Mouse (Mus musculus): ENCODE data around the gene Kcnk6. TPM values are rescaled to one million over a fixed set of nuclear protein-coding genes. Genes with fewer than 3 reads are reported as not detected.
"Not testable (repeated sequence)": the region's sequence is repeated elsewhere in the genome, so short reads cannot be mapped to it uniquely, and the experiment has no call there.

Kcnk6 gene
- polyA plus RNA-seq, 1 experiment: 34.3 TPM

DNA sequence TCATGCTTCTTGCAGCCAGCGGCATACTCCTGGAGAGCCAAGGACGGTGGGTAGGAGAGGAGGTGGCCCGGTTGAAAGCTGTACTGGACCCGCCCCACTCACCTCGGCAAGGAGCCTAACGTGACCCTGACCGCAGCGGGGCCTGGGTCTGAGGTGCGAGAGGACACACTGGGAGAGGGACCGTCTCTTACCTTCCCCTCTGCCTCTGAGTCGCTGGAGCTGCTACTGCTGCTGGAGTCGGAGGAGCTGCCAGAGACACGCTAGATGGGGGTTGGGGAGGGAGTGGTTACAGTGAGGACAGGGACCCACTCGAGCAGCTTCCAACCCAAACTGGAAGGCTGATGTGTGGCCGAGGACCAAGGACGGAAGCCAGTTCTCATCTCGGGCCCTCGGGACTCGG, 15.4 kb upstream of the Kcnk6 start:
- no peak for TF ChIP-seq CTCF (IDR thresholded peaks at IDR 0.05; ENCODE audit: extremely low read depth, insufficient read depth, insufficient read length, insufficient replicate concordance)
- no peak for TF ChIP-seq POLR2A (IDR thresholded peaks at IDR 0.05; ENCODE audit: low read depth, low read length)
- no peak for DNase-seq (ENCODE audit: low read depth in 1 of 2, low spot score in 2 of 2)
- H3K36me3 ChIP-seq (ENCODE audit: control insufficient read depth, insufficient read depth, low read length): peaks cover 2% of the 10 kb centered on the region; the same call in 1 of the 2 replicates
- H3K4me1 ChIP-seq (ENCODE audit: control insufficient read depth, insufficient read depth, insufficient read length): 0 out of 2 replicates have a peak, but pooled peaks cover 5% of the 10 kb centered on the region
- no peaks in the 10 kb centered on the region for H3K27me3 ChIP-seq (ENCODE audit: control insufficient read depth, insufficient read depth, low read length)
- H3K4me3 ChIP-seq (ENCODE audit: extremely low read depth, insufficient read depth, insufficient read length): peak overlapping the region; percentile 48
- no peak overlapping the region for H3K27ac ChIP-seq (ENCODE audit: insufficient read depth, low read length)
- WGBS: 49% methylated on average over 19 of the region's 19 CpGs

DNA sequence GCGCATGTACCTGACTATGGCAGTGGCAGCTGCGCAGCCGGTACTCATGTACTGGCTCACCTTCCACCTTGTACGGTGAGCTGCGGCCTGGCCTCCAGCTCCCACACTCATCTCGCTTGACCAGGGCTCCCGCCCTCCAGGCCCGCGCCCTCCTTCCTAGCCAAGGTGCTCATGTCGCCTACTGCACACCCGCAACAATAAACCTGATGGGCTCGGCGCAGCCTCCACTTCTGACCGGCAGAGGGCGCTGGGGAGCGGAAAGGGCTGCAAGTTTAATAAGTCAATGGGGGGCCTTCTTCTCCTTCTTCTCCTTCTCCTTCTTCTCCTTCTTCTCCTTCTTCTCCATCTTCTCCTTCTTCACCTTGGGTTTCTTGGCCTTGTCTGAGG, 15.0 kb upstream of the Kcnk6 start:
- TF ChIP-seq POLR2A (IDR thresholded peaks at IDR 0.05; ENCODE audit: low read depth, low read length) (no peak), CTCF (IDR thresholded peaks at IDR 0.05; ENCODE audit: extremely low read depth, insufficient read depth, insufficient read length, insufficient replicate concordance) (peak; percentile 94)
- Histone ChIP-seq H3K4me3 (ENCODE audit: extremely low read depth, insufficient read depth, insufficient read length) (peak overlapping the region; percentile 48), H3K27ac (ENCODE audit: insufficient read depth, low read length) (no peak overlapping the region), H3K27me3 (ENCODE audit: control insufficient read depth, insufficient read depth, low read length) (no peaks in the 10 kb centered on the region), H3K4me1 (ENCODE audit: control insufficient read depth, insufficient read depth, insufficient read length) (0 out of 2 replicates have a peak, but pooled peaks cover 5% of the 10 kb centered on the region), H3K36me3 (ENCODE audit: control insufficient read depth, insufficient read depth, low read length) (peaks cover 2% of the 10 kb centered on the region; the same call in 1 of the 2 replicates)
- 43% methylated on average over 16 of the region's 16 CpGs for WGBS
- peak; percentile 32 to 79 for DNase-seq (ENCODE audit: low read depth in 1 of 2, low spot score in 2 of 2)

DNA sequence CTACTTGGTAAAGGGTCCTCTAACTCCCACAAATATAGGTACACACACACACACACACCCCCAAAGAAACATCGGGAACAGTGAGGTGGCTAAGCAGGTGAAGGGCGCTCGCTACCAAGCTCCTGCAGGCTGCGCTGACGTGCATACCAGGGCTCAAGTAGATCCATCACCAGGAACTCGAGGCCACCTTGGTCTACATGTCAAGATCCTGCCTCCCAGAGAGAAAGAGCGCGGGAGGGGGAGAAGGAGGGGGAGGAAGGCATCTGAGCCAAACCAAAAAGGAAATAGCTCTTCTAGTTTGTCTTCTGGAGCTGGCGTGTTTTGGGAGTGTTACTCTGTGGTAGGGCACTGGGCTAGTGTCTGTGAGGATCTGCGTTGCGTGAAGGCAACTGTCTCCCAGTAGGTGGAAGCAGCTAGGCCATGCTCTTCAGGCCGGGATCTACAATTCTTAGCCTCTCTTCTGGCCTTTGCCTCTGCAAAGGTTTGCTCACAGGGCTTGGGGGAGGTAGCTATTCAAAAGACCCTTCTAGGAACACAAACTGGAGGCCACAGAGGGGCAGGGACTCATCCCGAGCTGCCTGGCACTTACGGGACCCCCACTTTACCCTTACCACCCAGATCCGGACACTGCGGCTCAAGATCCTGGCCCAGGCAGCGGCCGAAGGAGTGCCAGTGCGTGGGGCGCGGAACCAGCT, 14.5 kb upstream of the Kcnk6 start:
- 88% methylated on average over 21 of the region's 21 CpGs for WGBS
- H3K27me3 ChIP-seq (ENCODE audit: control insufficient read depth, insufficient read depth, low read length): no peaks in the 10 kb centered on the region

GRCm38 (mm10) chr7:29246015-29246414, 13.7 kb upstream of the Kcnk6 start:
- DNase-seq (ENCODE audit: low read depth in 1 of 2, low spot score in 2 of 2): no peak
- Histone ChIP-seq H3K4me1 (ENCODE audit: control insufficient read depth, insufficient read depth, insufficient read length) (0 out of 2 replicates have a peak, but pooled peaks cover 5% of the 10 kb centered on the region), H3K27me3 (ENCODE audit: control insufficient read depth, insufficient read depth, low read length) (no peaks in the 10 kb centered on the region), H3K27ac (ENCODE audit: insufficient read depth, low read length) (no peak overlapping the region), H3K4me3 (ENCODE audit: extremely low read depth, insufficient read depth, insufficient read length) (no peak overlapping the region), H3K36me3 (ENCODE audit: control insufficient read depth, insufficient read depth, low read length) (peaks cover 2% of the 10 kb centered on the region; the same call in 1 of the 2 replicates)
- TF ChIP-seq POLR2A (IDR thresholded peaks at IDR 0.05; ENCODE audit: low read depth, low read length) (no peak), CTCF (IDR thresholded peaks at IDR 0.05; ENCODE audit: extremely low read depth, insufficient read depth, insufficient read length, insufficient replicate concordance) (no peak)
- 88% methylated on average over 5 of the region's 5 CpGs for WGBS

More for the DNA sequence above, 14.5 kb upstream of the Kcnk6 start:
- no peak for DNase-seq (ENCODE audit: low read depth in 1 of 2, low spot score in 2 of 2)
- Histone ChIP-seq H3K27ac (ENCODE audit: insufficient read depth, low read length) (no peak overlapping the region; the same call in 1 of the 2 replicates), H3K4me1 (ENCODE audit: control insufficient read depth, insufficient read depth, insufficient read length) (0 out of 2 replicates have a peak, but pooled peaks cover 5% of the 10 kb centered on the region), H3K4me3 (ENCODE audit: extremely low read depth, insufficient read depth, insufficient read length) (no peak overlapping the region), H3K36me3 (ENCODE audit: control insufficient read depth, insufficient read depth, low read length) (peaks cover 2% of the 10 kb centered on the region; the same call in 1 of the 2 replicates)
- TF ChIP-seq POLR2A (IDR thresholded peaks at IDR 0.05; ENCODE audit: low read depth, low read length): no peak
- no peak for TF ChIP-seq CTCF (IDR thresholded peaks at IDR 0.05; ENCODE audit: extremely low read depth, insufficient read depth, insufficient read length, insufficient replicate concordance)

DNA sequence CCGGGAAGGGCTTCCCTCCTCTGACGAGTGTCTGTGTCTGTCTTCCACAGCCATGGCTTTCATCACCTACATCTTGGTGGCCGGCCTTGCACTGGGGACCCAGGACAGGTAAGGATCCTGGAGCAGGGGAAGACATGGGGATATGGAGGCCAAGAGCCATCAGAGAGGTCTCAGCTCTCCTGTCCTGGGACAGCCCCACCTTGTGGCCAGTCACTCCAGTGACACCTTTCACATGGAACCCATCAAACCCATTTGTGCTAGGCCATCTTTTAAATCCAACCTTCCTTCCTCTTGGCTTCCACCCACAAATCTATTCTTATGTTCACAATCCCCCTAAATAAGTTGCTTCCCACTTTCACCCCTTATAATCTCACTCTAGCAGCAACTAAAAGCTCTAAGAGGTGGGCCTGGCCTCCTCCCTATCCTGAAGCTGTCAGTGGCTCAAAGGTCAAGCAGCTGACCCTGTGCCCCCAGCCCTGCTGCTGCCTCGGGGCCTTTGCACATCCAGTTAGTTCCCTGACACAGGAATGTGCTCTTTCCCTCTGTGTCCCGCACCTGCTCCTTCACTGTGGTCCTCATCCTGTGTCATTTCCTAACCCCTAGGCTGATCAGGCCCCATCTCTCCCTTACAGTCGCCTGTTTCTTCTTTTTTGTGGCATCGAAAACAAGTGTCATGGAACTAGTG, 12.6 kb upstream of the Kcnk6 start:
- WGBS: 89% methylated on average over 7 of the region's 7 CpGs
- Histone ChIP-seq H3K27me3 (ENCODE audit: control insufficient read depth, insufficient read depth, low read length) (no peaks in the 10 kb centered on the region), H3K27ac (ENCODE audit: insufficient read depth, low read length) (no peak overlapping the region), H3K36me3 (ENCODE audit: control insufficient read depth, insufficient read depth, low read length) (peaks cover 2% of the 10 kb centered on the region; the same call in 1 of the 2 replicates), H3K4me1 (ENCODE audit: control insufficient read depth, insufficient read depth, insufficient read length) (0 out of 2 replicates have a peak, but pooled peaks cover 5% of the 10 kb centered on the region), H3K4me3 (ENCODE audit: extremely low read depth, insufficient read depth, insufficient read length) (no peak overlapping the region)
- TF ChIP-seq CTCF (IDR thresholded peaks at IDR 0.05; ENCODE audit: extremely low read depth, insufficient read depth, insufficient read length, insufficient replicate concordance) (peak; percentile 60; the same call in 1 of the 2 replicates), POLR2A (IDR thresholded peaks at IDR 0.05; ENCODE audit: low read depth, low read length) (no peak)
- peak in 1 of 2 experiments; percentile 36 for DNase-seq (ENCODE audit: low read depth in 1 of 2, low spot score in 2 of 2)

DNA sequence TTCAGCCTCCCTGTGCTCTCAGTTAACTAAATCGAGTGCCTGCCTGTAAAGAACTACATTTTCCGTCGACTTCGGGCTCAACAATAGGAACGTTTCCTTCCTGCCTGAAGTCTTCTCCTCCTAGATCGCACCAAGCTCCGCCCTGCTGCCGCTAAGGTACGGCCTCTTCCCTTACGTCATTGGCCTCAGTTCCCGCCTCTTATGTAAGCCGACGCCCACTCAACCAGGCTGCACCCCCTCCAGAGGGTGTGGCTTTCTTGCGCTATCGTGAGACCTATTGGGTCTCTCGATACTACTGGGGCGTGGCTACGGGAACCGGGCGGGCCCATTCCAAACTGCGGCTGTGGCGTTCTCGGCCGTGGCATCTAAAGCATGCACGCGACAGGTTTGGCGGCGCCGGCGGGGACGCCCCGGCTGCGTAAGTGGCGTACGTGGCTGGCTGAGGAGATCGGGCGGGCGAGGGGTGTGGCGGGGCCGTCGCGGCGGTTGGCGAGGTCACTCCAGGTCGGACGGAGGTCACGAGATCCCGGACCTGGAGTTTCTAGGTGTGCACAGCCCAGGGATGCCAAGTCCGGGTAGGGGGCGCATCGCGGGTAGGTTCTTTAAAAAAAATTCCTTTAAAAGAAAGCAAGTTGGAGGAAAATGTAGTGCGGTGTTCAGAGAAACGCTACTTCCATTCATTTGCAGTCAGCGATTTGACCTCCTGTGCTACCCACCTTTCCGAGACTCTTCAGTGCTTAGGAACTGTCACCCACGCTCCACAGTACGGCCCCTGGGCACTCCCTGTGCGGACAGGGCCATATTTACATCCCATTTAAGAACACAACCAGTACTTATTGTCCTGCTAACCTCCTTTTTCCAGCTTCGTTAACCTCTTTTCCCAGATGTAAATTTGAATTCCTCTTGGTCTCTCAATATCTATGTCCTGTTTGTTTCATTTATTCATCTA, 6.0 kb upstream of the Kcnk6 start, which contains the start of gene Yif1b:
Gene Yif1b (plus strand): TSS at position 311 of the 949 bp plus-strand sequence.
- under 1% methylated on average over 60 of the region's 60 CpGs for WGBS
- Histone ChIP-seq H3K27ac (ENCODE audit: insufficient read depth, low read length) (peak within 1 kb of the TSS; percentile 80), H3K27me3 (ENCODE audit: control insufficient read depth, insufficient read depth, low read length) (no peaks in the 10 kb centered on the region), H3K4me1 (ENCODE audit: control insufficient read depth, insufficient read depth, insufficient read length) (peaks cover 2% of the 10 kb centered on the region), H3K4me3 (ENCODE audit: extremely low read depth, insufficient read depth, insufficient read length) (peak within 1 kb of the TSS; percentile 71), H3K36me3 (ENCODE audit: control insufficient read depth, insufficient read depth, low read length) (no peaks in the 10 kb centered on the region)
- peak; percentile 99 for DNase-seq (ENCODE audit: low read depth in 1 of 2, low spot score in 2 of 2)
- TF ChIP-seq POLR2A (IDR thresholded peaks at IDR 0.05; ENCODE audit: low read depth, low read length) (peak; percentile 62; the same call in 1 of the 2 replicates), CTCF (IDR thresholded peaks at IDR 0.05; ENCODE audit: extremely low read depth, insufficient read depth, insufficient read length, insufficient replicate concordance) (no peak)

GRCm38 (mm10) chr7:29237596-29237995, 5.3 kb upstream of the Kcnk6 start:
- DNase-seq (ENCODE audit: low read depth in 1 of 2, low spot score in 2 of 2); H3K27me3 ChIP-seq (ENCODE audit: control insufficient read depth, insufficient read depth, low read length); H3K4me1 ChIP-seq (ENCODE audit: control insufficient read depth, insufficient read depth, insufficient read length); H3K36me3 ChIP-seq (ENCODE audit: control insufficient read depth, insufficient read depth, low read length): not testable (repeated sequence)
- peak overlapping the region; percentile 80 for H3K27ac ChIP-seq (ENCODE audit: insufficient read depth, low read length)
- WGBS: 26% methylated on average over 6 of the region's 6 CpGs
- peak overlapping the region; percentile 48 for H3K4me3 ChIP-seq (ENCODE audit: extremely low read depth, insufficient read depth, insufficient read length)

Data from spleen, adult 2 months (tissue).